Comparison of ENCODE assay signal across 8 mouse cellular contexts in genomic region chr10:80163721-80164120, GRCm38 (mm10). TPM values are rescaled to one million over a fixed set of nuclear protein-coding genes. Genes with fewer than 3 reads are reported as not detected.
DNase-seq lines count a peak whose midpoint lies in the region; ATAC-seq and TF ChIP-seq lines count a peak whose summit lies in the region.

No protein-coding gene starts in this region.

- peaks cover 8% of the 10 kb centered on the region for H3K27me3 ChIP-seq in hindbrain, embryonic 10.5 days (ENCODE audit: insufficient read depth, poor library complexity, severe bottlenecking)
- H3K27me3 ChIP-seq in midbrain, embryonic 14.5 days (ENCODE audit: control insufficient read depth, insufficient read depth, low read length), result no peaks in the 10 kb centered on the region

- H3K36me3 ChIP-seq in hindbrain, embryonic 10.5 days, result no peaks in the 10 kb centered on the region
- peaks cover 1% of the 10 kb centered on the region; the same call in 1 of the 2 replicates for H3K36me3 ChIP-seq in midbrain, embryonic 14.5 days (ENCODE audit: control insufficient read depth, insufficient read depth, low read length)

- H3K4me2 ChIP-seq in midbrain, embryonic 14.5 days (ENCODE audit: low read length), result peak overlapping the region; percentile 81

- no peak overlapping the region; the same call in 1 of the 2 replicates for H3K4me3 ChIP-seq in gastrocnemius, adult 2 months
- peak overlapping the region; percentile 53; the same call in 1 of the 2 replicates for H3K4me3 ChIP-seq in hindbrain, embryonic 10.5 days
- no peak overlapping the region for H3K4me3 ChIP-seq in midbrain, embryonic 14.5 days (replicated peaks; ENCODE audit: low read depth, low read length)

- H3K9me3 ChIP-seq in hindbrain, embryonic 10.5 days, result no peaks in the 10 kb centered on the region
- no peaks in the 10 kb centered on the region for H3K9me3 ChIP-seq in midbrain, embryonic 14.5 days (ENCODE audit: control insufficient read depth, low read length)

- no peak for TF ChIP-seq CTCF in gastrocnemius, adult 2 months (IDR thresholded peaks at IDR 0.05)

- peaks cover 87% of the 10 kb centered on the region for H3K4me1 ChIP-seq in hindbrain, embryonic 10.5 days (replicated peaks)
- H3K4me1 ChIP-seq in midbrain, embryonic 14.5 days (ENCODE audit: control insufficient read depth, insufficient read depth, low read length), result peaks cover 42% of the 10 kb centered on the region

- intact Hi-C loops in gastrocnemius, adult 2 months (cut with DNase I), result loop anchor here (2.0 kb wide), 1 partner anchor 179 kb away; the partner anchor contains the start of gene Tmem259

- ATAC-seq in midbrain, embryonic 14.5 days (ENCODE audit: low FRiP score, low TSS enrichment), result no peak
- no peak for ATAC-seq in erythroblast, adult 5-6 weeks (replicated peaks; ENCODE audit: low FRiP score, poor library complexity, severe bottlenecking)

- H3K27ac ChIP-seq in gastrocnemius, adult 2 months, result peak overlapping the region; percentile 93
- H3K27ac ChIP-seq in hindbrain, embryonic 10.5 days, result peak overlapping the region; percentile 81; the same call in 1 of the 2 replicates
- H3K27ac ChIP-seq in midbrain, embryonic 14.5 days (replicated peaks; ENCODE audit: low read depth, low read length), result no peak overlapping the region

- H3K9ac ChIP-seq in midbrain, embryonic 14.5 days (replicated peaks; ENCODE audit: low read length), result peak overlapping the region; percentile 57; the same call in 1 of the 2 replicates

- 77% methylated on average over 8 of the region's 8 CpGs for WGBS in hindbrain, embryonic 10.5 days
- 76% methylated on average over 8 of the region's 8 CpGs for WGBS in midbrain, embryonic 14.5 days

- DNase-seq in gastrocnemius, adult 2 months, result peak; percentile 73
- DNase-seq in gastrocnemius, postnatal 10 days, result no peak
- peak; percentile 96 for DNase-seq in 3T3-L1 (ENCODE audit: low read depth, low spot score)
- peak; percentile 72 for DNase-seq in brain, adult 2 months (ENCODE audit: low read depth, low spot score)
- no peak for DNase-seq in hindbrain, embryonic 10.5 days (ENCODE audit: low spot score)
- no peak for DNase-seq in midbrain, embryonic 14.5 days
- no peak for DNase-seq in layer of hippocampus, adult 11-12 months (ENCODE audit: low spot score)

RNA-seq across cellular contexts. Expression of gene Cirbp, which starts 2.1 kb away (rescaled TPM):
- total RNA-seq in gastrocnemius, adult 2 months (2021), result 10 to 100 TPM; 22.1 to 30.7 TPM
- 10 to 100 TPM; 84.3 to 88.4 TPM for total RNA-seq in gastrocnemius, postnatal 10 days (2021)
- 95.3 and 153 TPM in 2 replicates for polyA plus RNA-seq in hindbrain, embryonic 10.5 days (2016; fragmentation: Nextera tagmentation; extraction: Ambion mirVana)
- polyA plus RNA-seq in midbrain, embryonic 14.5 days (2014; fragmentation: Nextera tagmentation; extraction: Ambion mirVana), result 295 and 421 TPM in 2 replicates
- total RNA-seq in erythroblast, adult 5-6 weeks (2015; ENCODE audit: low replicate concordance), result 3.6 and 3.7 TPM in 2 replicates
- total RNA-seq in erythroblast, adult 5-6 weeks (2017; ENCODE audit: low replicate concordance), result 14.6 and 16.3 TPM in 2 replicates

RNA-seq across cellular contexts. Expression of gene 1600002K03Rik, which starts 9.0 kb away (rescaled TPM):
- total RNA-seq in gastrocnemius, adult 2 months (2021), result 1 to 10 TPM; 6.6 to 7.1 TPM
- 1 to 10 TPM; 3.9 to 5.5 TPM for total RNA-seq in gastrocnemius, postnatal 10 days (2021)
- 12.9 and 14.4 TPM in 2 replicates for polyA plus RNA-seq in hindbrain, embryonic 10.5 days (2016; fragmentation: Nextera tagmentation; extraction: Ambion mirVana)
- 5.7 and 9.9 TPM in 2 replicates for polyA plus RNA-seq in midbrain, embryonic 14.5 days (2014; fragmentation: Nextera tagmentation; extraction: Ambion mirVana)
- total RNA-seq in erythroblast, adult 5-6 weeks (2015; ENCODE audit: low replicate concordance), result 7.5 TPM in 1 of 2 replicates, not detected in the other
- total RNA-seq in erythroblast, adult 5-6 weeks (2017; ENCODE audit: low replicate concordance), result 5.9 TPM in 1 of 2 replicates, not detected in the other

RNA-seq across cellular contexts. Expression of gene Efna2, which starts 15.6 kb away (rescaled TPM):
- total RNA-seq in gastrocnemius, adult 2 months (2021), result under 1 TPM; 0.23 to 0.73 TPM
- total RNA-seq in gastrocnemius, postnatal 10 days (2021), result 1 to 10 TPM; 1.1 to 1.9 TPM
- 41.3 and 43.7 TPM in 2 replicates for polyA plus RNA-seq in hindbrain, embryonic 10.5 days (2016; fragmentation: Nextera tagmentation; extraction: Ambion mirVana)
- polyA plus RNA-seq in midbrain, embryonic 14.5 days (2014; fragmentation: Nextera tagmentation; extraction: Ambion mirVana), result 41.9 and 50.1 TPM in 2 replicates
- total RNA-seq in erythroblast, adult 5-6 weeks (2015; ENCODE audit: low replicate concordance), result not detected in 2 replicates
- not detected in 2 replicates for total RNA-seq in erythroblast, adult 5-6 weeks (2017; ENCODE audit: low replicate concordance)

RNA-seq across cellular contexts. Expression of gene Midn, which starts 15.6 kb away (rescaled TPM):
- total RNA-seq in gastrocnemius, adult 2 months (2021), result 10 to 100 TPM; 34.3 to 39.8 TPM
- 10 to 100 TPM; 34.3 to 62.7 TPM for total RNA-seq in gastrocnemius, postnatal 10 days (2021)
- polyA plus RNA-seq in hindbrain, embryonic 10.5 days (2016; fragmentation: Nextera tagmentation; extraction: Ambion mirVana), result 22.3 and 24.6 TPM in 2 replicates
- polyA plus RNA-seq in midbrain, embryonic 14.5 days (2014; fragmentation: Nextera tagmentation; extraction: Ambion mirVana), result 62.6 and 65.6 TPM in 2 replicates
- 5.0 and 7.7 TPM in 2 replicates for total RNA-seq in erythroblast, adult 5-6 weeks (2015; ENCODE audit: low replicate concordance)
- total RNA-seq in erythroblast, adult 5-6 weeks (2017; ENCODE audit: low replicate concordance), result 3.9 and 7.4 TPM in 2 replicates

RNA-seq across cellular contexts. Expression of gene Cbarp, which starts 23.1 kb away (rescaled TPM):
- total RNA-seq in gastrocnemius, adult 2 months (2021), result 1 to 10 TPM; 1.8 to 2.3 TPM
- total RNA-seq in gastrocnemius, postnatal 10 days (2021), result 1 to 10 TPM; 2.3 to 3.2 TPM
- polyA plus RNA-seq in hindbrain, embryonic 10.5 days (2016; fragmentation: Nextera tagmentation; extraction: Ambion mirVana), result 7.1 and 15.0 TPM in 2 replicates
- polyA plus RNA-seq in midbrain, embryonic 14.5 days (2014; fragmentation: Nextera tagmentation; extraction: Ambion mirVana), result 78.9 and 101 TPM in 2 replicates
- total RNA-seq in erythroblast, adult 5-6 weeks (2015; ENCODE audit: low replicate concordance), result not detected in 2 replicates
- not detected in 2 replicates for total RNA-seq in erythroblast, adult 5-6 weeks (2017; ENCODE audit: low replicate concordance)

Comparison
In these comparisons a context has a peak if more than half of its experiments do, and no peak if none do; other contexts are left out.
1. DNase-seq: peak in gastrocnemius, adult 2 months (single experiment), 3T3-L1 (single experiment) and brain, adult 2 months (single experiment); none in gastrocnemius, postnatal 10 days (single experiment), hindbrain, embryonic 10.5 days (single experiment), midbrain, embryonic 14.5 days (single experiment) and layer of hippocampus, adult 11-12 months (single experiment).